Mouse (Mus musculus): ENCODE measurements around the gene Ccdc9b. TPM values are rescaled to one million over a fixed set of nuclear protein-coding genes. Genes with fewer than 3 reads are reported as not detected.

Gene Ccdc9b
- polyA plus RNA-seq, 1 experiment from 2014 or later, result 0.68 TPM

DNA sequence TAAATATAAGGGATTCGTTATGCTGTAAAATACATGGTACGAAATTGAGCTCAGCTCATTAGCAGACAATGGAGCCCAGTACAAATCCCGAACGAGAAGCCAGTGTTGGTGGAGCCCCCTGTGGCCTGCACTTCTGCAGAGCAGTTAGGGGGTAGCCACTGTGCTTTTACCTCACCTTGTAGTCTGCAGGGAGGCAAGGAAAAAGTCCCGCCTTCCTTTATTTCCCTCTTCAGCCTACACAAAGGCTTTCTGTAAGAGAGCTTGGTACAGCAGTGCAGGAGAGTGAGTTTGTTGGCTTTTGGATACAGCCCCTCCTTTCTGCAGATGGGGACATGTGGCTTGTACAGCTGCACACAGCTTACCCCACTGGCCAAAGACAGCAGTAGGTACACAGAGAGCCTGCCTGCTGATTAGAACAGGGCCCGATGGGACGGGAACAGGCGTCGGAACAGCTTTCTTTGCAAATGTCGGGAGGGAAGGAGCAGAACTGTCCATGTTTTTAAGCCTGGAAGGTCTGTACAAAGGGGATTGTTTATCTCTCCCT is 13.0 kb downstream of the Ccdc9b start:
- Histone ChIP-seq H3K9me3 (ENCODE audit: control insufficient read depth, low read length) (no peaks in the 10 kb centered on the region), H3K4me2 (replicated peaks; ENCODE audit: low read depth, low read length) (no peak overlapping the region), H3K36me3 (ENCODE audit: control insufficient read depth, insufficient read depth, low read length) (0 out of 2 replicates have a peak, but pooled peaks cover 3% of the 10 kb centered on the region), H3K4me3 (ENCODE audit: low read depth, low read length) (no peak overlapping the region), H3K27ac (ENCODE audit: low read depth, low read length) (peak overlapping the region; percentile 45; the same call in 1 of the 2 replicates), H3K4me1 (replicated peaks; ENCODE audit: control insufficient read depth, insufficient read depth, low read length) (peaks cover 6% of the 10 kb centered on the region), H3K27me3 (ENCODE audit: control insufficient read depth, insufficient read depth, low read length) (peaks cover 1% of the 10 kb centered on the region; the same call in 1 of the 2 replicates), H3K9ac (ENCODE audit: low read depth, low read length) (no peak overlapping the region)
- 25% methylated on average over 10 of the region's 10 CpGs for WGBS
- ATAC-seq (ENCODE audit: low FRiP score), result no peak
- no peak for DNase-seq (ENCODE audit: low spot score)

DNA sequence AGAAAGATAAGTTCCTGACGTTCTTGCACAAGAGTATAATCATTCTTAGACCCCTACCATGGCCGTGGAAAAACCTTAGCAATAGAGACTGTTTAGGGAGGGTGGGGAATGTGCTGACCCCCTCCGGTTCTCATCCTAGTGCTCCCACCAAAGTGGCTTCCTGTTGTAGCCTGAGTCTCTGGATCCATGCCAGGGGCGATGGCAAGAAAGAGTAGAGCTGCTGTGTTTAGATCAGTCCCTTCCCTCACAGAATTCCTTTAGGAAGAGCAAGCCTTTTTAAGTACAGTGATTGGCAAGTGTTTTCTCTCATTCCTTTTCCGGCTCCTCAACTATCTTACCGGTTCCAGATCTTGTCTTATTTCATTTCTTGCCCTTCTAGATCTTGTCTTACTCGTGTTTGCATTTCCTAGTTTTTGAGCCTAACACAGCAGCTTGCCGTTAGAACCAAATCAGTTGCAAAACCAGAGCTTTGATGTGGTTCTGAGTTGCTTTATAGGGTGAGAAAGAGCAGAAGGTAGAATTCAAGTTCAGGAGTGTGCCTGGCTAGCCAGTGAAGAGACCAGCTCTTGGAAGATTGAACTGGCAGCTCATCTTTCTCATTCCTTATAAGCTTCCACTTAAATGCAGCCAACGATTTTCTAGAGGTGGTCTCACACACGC is 15.0 kb downstream of the Ccdc9b start:
- Histone ChIP-seq H3K27ac (ENCODE audit: low read depth, low read length) (no peak overlapping the region), H3K4me2 (replicated peaks; ENCODE audit: low read depth, low read length) (peak overlapping the region; percentile 92), H3K9ac (ENCODE audit: low read depth, low read length) (no peak overlapping the region; the same call in 1 of the 2 replicates), H3K4me1 (replicated peaks; ENCODE audit: control insufficient read depth, insufficient read depth, low read length) (peaks cover 6% of the 10 kb centered on the region), H3K4me3 (ENCODE audit: low read depth, low read length) (peak overlapping the region; percentile 93; the same call in 1 of the 2 replicates), H3K36me3 (ENCODE audit: control insufficient read depth, insufficient read depth, low read length) (0 out of 2 replicates have a peak, but pooled peaks cover 3% of the 10 kb centered on the region), H3K27me3 (ENCODE audit: control insufficient read depth, insufficient read depth, low read length) (peaks cover 5% of the 10 kb centered on the region; the same call in 1 of the 2 replicates), H3K9me3 (ENCODE audit: control insufficient read depth, low read length) (no peaks in the 10 kb centered on the region)
- no peak for ATAC-seq (ENCODE audit: low FRiP score)
- 50% methylated on average over 10 of the region's 10 CpGs for WGBS
- DNase-seq (ENCODE audit: low spot score), result no peak

DNA sequence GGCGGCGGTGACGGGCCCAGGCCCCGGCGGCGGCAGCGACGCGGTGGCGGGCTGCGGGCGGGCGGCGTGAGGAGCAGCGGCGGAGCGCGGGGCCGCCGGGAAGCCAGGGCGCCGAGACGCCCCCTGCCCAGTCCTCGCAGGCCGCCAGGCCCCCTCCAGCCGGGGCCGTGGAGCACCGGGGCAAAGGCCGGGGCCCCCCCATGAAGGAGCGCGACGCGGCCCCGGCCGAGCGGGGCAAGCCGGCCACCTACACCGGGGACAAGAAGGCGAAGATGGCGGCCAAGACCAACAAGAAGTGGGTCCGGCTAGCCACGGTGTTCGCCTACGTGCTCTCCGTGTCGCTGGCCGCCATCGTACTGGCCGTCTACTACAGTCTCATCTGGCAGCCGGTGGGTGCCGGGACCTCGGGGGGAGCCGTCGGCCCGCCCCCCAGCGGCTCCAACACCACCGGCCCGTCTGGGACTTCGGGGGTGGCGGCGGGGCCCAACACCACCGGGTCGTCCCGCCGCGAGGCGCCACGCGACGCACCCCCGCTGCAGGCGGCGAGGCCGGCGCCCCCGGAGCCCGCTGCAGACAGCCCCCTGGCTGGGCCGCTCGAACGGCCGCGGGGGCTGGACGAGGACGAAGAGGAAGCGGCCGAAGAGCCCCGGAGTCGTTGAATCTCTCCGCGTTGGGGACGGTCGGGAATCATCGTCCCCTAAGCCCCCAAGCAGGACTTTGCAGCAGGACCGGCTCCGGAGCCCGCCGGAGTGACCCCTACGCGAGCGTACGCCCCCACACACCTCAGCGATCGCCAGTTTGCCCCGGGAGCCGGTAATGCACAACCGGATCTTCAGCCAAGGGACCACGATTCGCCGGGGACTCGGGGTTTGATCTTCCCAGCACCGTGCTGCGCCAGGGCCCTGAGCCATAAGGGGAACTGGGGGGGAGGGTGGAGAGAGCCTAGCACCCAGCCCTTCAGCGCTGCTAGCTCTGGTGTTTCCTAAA is 16.3 kb downstream of the Ccdc9b start:
- Histone ChIP-seq H3K4me2 (replicated peaks; ENCODE audit: low read depth, low read length) (peak overlapping the region; percentile 92), H3K27me3 (ENCODE audit: control insufficient read depth, insufficient read depth, low read length) (peaks cover 5% of the 10 kb centered on the region; the same call in 1 of the 2 replicates), H3K9ac (ENCODE audit: low read depth, low read length) (peak overlapping the region; percentile 92), H3K4me1 (replicated peaks; ENCODE audit: control insufficient read depth, insufficient read depth, low read length) (peaks cover 6% of the 10 kb centered on the region), H3K27ac (ENCODE audit: low read depth, low read length) (peak overlapping the region; percentile 47; the same call in 1 of the 2 replicates), H3K4me3 (ENCODE audit: low read depth, low read length) (peak overlapping the region; percentile 93), H3K9me3 (ENCODE audit: control insufficient read depth, low read length) (no peaks in the 10 kb centered on the region), H3K36me3 (ENCODE audit: control insufficient read depth, insufficient read depth, low read length) (0 out of 2 replicates have a peak, but pooled peaks cover 3% of the 10 kb centered on the region)
- ATAC-seq (ENCODE audit: low FRiP score) (peak; percentile 50), DNase-seq (ENCODE audit: low spot score) (peak; percentile 67)
- under 1% methylated on average over 75 of the region's 113 CpGs for WGBS

DNA sequence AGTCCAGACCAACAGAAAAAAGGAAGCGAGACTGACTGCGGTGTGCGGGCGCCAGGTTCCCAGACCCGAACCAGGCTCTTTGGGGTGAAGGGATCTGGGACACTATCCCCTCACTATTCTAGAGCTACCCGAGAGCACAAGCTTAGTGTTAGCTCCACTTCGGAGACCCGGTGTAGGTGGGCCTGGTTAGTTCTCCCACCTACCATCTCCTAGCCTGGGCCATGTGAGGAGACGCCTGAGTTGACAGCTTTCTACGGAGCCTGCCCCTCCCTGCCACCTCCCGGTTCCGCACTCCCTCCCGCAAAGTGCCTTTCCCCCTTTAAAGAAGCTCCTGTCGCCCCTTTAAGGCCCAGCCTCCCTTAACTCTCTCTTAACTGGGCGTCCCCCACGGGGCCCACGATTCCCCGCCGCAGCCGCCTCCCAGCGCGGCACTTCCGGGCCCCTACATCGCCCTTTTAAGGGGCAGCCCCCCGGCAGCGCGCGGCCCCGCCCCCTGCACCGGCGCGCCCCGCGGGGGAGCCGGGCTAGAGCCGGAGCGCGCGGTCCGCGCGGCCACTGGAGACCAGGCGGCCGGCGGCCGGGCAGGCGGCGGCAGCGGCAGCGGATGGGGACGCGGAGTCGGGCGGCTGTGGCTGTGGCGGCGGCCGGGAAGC is 17.1 kb downstream of the Ccdc9b start, which contains the start of gene Inafm2:
Inafm2 (plus strand) TSS at position 527 of the 653 bp plus-strand sequence.
- Histone ChIP-seq H3K27me3 (ENCODE audit: control insufficient read depth, insufficient read depth, low read length) (peaks cover 5% of the 10 kb centered on the region; the same call in 1 of the 2 replicates), H3K27ac (ENCODE audit: low read depth, low read length) (peak within 1 kb of the TSS; percentile 47; the same call in 1 of the 2 replicates), H3K9ac (ENCODE audit: low read depth, low read length) (peak within 1 kb of the TSS; percentile 92), H3K9me3 (ENCODE audit: control insufficient read depth, low read length) (no peaks in the 10 kb centered on the region), H3K4me2 (replicated peaks; ENCODE audit: low read depth, low read length) (peak within 1 kb of the TSS; percentile 92), H3K36me3 (ENCODE audit: control insufficient read depth, insufficient read depth, low read length) (0 out of 2 replicates have a peak, but pooled peaks cover 1% of the 10 kb centered on the region), H3K4me1 (replicated peaks; ENCODE audit: control insufficient read depth, insufficient read depth, low read length) (peaks cover 6% of the 10 kb centered on the region), H3K4me3 (ENCODE audit: low read depth, low read length) (peak within 1 kb of the TSS; percentile 93)
- peak; percentile 90 for ATAC-seq (ENCODE audit: low FRiP score)
- peak; percentile 93 for DNase-seq (ENCODE audit: low spot score)
- WGBS, result 0% methylated on average over 30 of the region's 57 CpGs

DNA sequence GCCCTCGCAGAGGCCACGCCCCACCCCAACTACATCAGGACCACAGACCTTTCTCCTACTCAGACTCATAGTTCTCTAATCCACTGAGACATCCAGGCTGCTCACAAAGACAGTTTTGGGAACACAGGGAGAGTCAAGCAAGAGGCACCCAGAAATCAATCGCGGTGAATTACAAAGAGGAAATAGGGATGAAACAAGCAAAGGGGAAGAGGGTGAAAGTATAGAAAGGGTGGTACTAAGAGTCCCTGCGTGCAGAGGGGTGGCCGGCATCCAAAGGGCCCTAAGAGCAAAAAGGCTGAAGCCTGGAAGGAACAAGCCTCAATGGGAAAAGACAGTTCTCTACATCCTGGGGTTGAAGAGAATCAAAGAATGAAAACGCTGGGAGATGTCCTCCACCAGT is 17.8 kb downstream of the Ccdc9b start:
- H3K36me3 ChIP-seq (ENCODE audit: control insufficient read depth, insufficient read depth, low read length), result no peaks in the 10 kb centered on the region
- no peak overlapping the region for H3K27ac ChIP-seq (ENCODE audit: low read depth, low read length)
- H3K4me3 ChIP-seq (ENCODE audit: low read depth, low read length), result no peak overlapping the region
- no peaks in the 10 kb centered on the region for H3K9me3 ChIP-seq (ENCODE audit: control insufficient read depth, low read length)
- peak overlapping the region; percentile 92 for H3K4me2 ChIP-seq (replicated peaks; ENCODE audit: low read depth, low read length)
- H3K4me1 ChIP-seq (replicated peaks; ENCODE audit: control insufficient read depth, insufficient read depth, low read length), result peaks cover 6% of the 10 kb centered on the region
- DNase-seq (ENCODE audit: low spot score), result no peak
- WGBS, result 5% methylated on average over 7 of the region's 7 CpGs
- ATAC-seq (ENCODE audit: low FRiP score), result no peak
- H3K27me3 ChIP-seq (ENCODE audit: control insufficient read depth, insufficient read depth, low read length), result peaks cover 5% of the 10 kb centered on the region; the same call in 1 of the 2 replicates
- no peak overlapping the region for H3K9ac ChIP-seq (ENCODE audit: low read depth, low read length)

DNA sequence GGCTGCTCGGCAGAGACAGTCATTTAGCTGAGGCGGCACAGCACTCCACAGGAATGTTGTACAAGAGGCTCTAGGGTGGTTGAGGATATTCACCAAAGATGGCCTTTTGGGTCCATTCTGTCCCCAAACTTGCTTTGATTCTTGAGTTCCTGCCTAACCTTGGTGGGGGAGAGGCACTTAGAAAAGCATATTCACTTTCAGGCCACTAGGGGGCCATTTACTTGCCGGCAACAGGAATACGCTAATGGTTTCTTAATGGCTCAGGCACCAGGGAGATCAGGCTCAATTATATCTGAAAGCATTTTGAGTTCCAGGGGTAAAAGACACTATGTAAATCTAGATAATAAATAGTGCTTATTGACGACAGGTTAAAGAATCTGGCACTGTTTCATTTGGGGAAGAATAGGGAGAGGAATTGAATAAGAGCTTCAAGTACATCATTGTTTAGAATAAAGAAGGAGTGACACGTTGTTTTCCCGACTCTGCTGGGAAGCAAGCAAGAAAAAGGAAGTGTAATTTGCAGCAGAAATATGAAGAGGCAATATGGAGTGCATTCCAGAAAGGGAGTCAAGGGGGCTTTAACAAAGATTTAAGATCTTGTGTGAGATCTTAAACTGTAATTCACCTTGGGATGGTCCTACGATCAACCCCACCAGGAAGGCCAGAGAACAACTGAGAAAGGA is 19.1 kb downstream of the Ccdc9b start:
- Histone ChIP-seq H3K4me3 (ENCODE audit: low read depth, low read length) (no peak overlapping the region), H3K27me3 (ENCODE audit: control insufficient read depth, insufficient read depth, low read length) (peaks cover 5% of the 10 kb centered on the region; the same call in 1 of the 2 replicates), H3K9ac (ENCODE audit: low read depth, low read length) (no peak overlapping the region), H3K36me3 (ENCODE audit: control insufficient read depth, insufficient read depth, low read length) (no peaks in the 10 kb centered on the region), H3K27ac (ENCODE audit: low read depth, low read length) (no peak overlapping the region), H3K4me1 (replicated peaks; ENCODE audit: control insufficient read depth, insufficient read depth, low read length) (peaks cover 2% of the 10 kb centered on the region; the same call in 1 of the 2 replicates), H3K9me3 (ENCODE audit: control insufficient read depth, low read length) (no peaks in the 10 kb centered on the region), H3K4me2 (replicated peaks; ENCODE audit: low read depth, low read length) (no peak overlapping the region)
- DNase-seq (ENCODE audit: low spot score), result peak; percentile 76
- WGBS, result 29% methylated on average over 8 of the region's 8 CpGs
- no peak for ATAC-seq (ENCODE audit: low FRiP score)

DNA sequence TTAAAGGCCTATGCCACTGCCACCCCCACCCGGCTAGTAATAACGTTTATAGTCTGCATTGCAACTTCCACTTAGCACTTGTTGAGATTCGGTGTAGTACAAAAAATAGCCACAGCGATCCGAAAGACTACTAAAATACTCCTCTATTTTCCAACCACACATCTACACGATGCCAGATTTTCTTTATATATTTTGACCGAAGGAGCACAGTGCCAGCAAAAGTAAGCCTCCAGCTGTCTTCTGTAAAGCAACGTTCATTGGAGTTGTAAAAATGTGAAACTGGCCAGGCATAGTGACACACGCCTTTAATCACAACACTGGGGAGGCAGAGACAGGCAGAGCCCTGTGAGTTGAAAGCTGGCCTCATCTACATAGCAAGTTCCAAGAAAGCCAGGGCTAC is 21.3 kb downstream of the Ccdc9b start:
- Histone ChIP-seq H3K4me1 (replicated peaks; ENCODE audit: control insufficient read depth, insufficient read depth, low read length) (no peaks in the 10 kb centered on the region; the same call in 1 of the 2 replicates), H3K9ac (ENCODE audit: low read depth, low read length) (no peak overlapping the region), H3K4me3 (ENCODE audit: low read depth, low read length) (no peak overlapping the region), H3K4me2 (replicated peaks; ENCODE audit: low read depth, low read length) (no peak overlapping the region), H3K27me3 (ENCODE audit: control insufficient read depth, insufficient read depth, low read length) (peaks cover 5% of the 10 kb centered on the region; the same call in 1 of the 2 replicates), H3K36me3 (ENCODE audit: control insufficient read depth, insufficient read depth, low read length) (no peaks in the 10 kb centered on the region), H3K27ac (ENCODE audit: low read depth, low read length) (no peak overlapping the region), H3K9me3 (ENCODE audit: control insufficient read depth, low read length) (no peaks in the 10 kb centered on the region)
- WGBS, result 73% methylated on average over 9 of the region's 9 CpGs
- ATAC-seq (ENCODE audit: low FRiP score) (no peak), DNase-seq (ENCODE audit: low spot score) (no peak)

All from hindbrain, embryonic 11.5 days (tissue).